Mouse (Mus musculus) erythroblast, adult 5-6 weeks (primary cell): Measurements from ENCODE around the gene Ift80. TPM values are rescaled to one million over a fixed set of nuclear protein-coding genes. Genes with fewer than 3 reads are reported as not detected.
"Not testable (repeated sequence)": the region's sequence is repeated elsewhere in the genome, so short reads cannot be mapped to it uniquely, and the experiment has no call there.

Source experiments
- ATAC-seq: replicated peaks from 2 replicates; pipeline ENCODE4 v1.8.0; 2016; ENCODE audit warnings: moderate number of reproducible peaks, mild to moderate bottlenecking, moderate TSS enrichment, inconsistent platforms; ENCODE audit not compliant: poor library complexity, low FRiP score, severe bottlenecking
- total RNA-seq, 2 experiments: library from RNA; stranded (forward) in 1 of 2; stranded (reverse) in 1 of 2; fragments of 150-400 nt in 1 of 2; fragments of 200-764, 138-1000 nt in 1 of 2; gene quantifications; 2 replicates each; pipeline versions ENCODE4 v1.2.3 to v1.2.4; 2015 to 2017; ENCODE audit warnings: low replicate concordance in 2 of 2

The Ift80 gene
- total RNA-seq, 2 experiments from 2014 or later, result 50.7 to 79.5 TPM

GRCm38 (mm10) chr3:68941867-68942266 lies 62.5 kb downstream of the Ift80 start:
- ATAC-seq, result no peak

- no peak for ATAC-seq
Observed at GRCm38 (mm10) chr3:68940311-68940710, 64.1 kb downstream of the Ift80 start.

- no peak for ATAC-seq
Observed at GRCm38 (mm10) chr3:68939312-68939711, 65.1 kb downstream of the Ift80 start.

GRCm38 (mm10) chr3:68936709-68937108 lies 67.7 kb downstream of the Ift80 start:
- ATAC-seq, result no peak

GRCm38 (mm10) chr3:68935498-68935897 lies 68.9 kb downstream of the Ift80 start:
- ATAC-seq, result peak; percentile 72; the same call in 1 of the 2 replicates

- ATAC-seq, result no peak
Observed at GRCm38 (mm10) chr3:68934259-68934658, 70.1 kb downstream of the Ift80 start.

GRCm38 (mm10) chr3:68928619-68929018 lies 75.8 kb downstream of the Ift80 start:
- no peak for ATAC-seq

- no peak for ATAC-seq
Observed at GRCm38 (mm10) chr3:68907509-68907908, 96.9 kb downstream of the Ift80 start.

GRCm38 (mm10) chr3:68904902-68905778 lies 99.2 kb downstream of the Ift80 start:
- ATAC-seq, result no peak

- ATAC-seq, result not testable (repeated sequence)
Observed at GRCm38 (mm10) chr3:68902636-68903035, 101.7 kb downstream of the Ift80 start.

GRCm38 (mm10) chr3:68897154-68897553 lies 107.2 kb downstream of the Ift80 start:
- no peak for ATAC-seq

- ATAC-seq, result no peak
Observed at GRCm38 (mm10) chr3:68895426-68895825, 108.9 kb downstream of the Ift80 start.

GRCm38 (mm10) chr3:68886845-68887244 lies 117.5 kb downstream of the Ift80 start:
- ATAC-seq, result no peak

GRCm38 (mm10) chr3:68874079-68874478 lies 130.3 kb downstream of the Ift80 start:
- ATAC-seq, result no peak

- no peak for ATAC-seq
Observed at GRCm38 (mm10) chr3:68870568-68870950, 133.8 kb downstream of the Ift80 start.

GRCm38 (mm10) chr3:68869691-68870567 lies 134.4 kb downstream of the Ift80 start:
- ATAC-seq, result no peak

- no peak for ATAC-seq
Observed at GRCm38 (mm10) chr3:68869211-68869690, 135.1 kb downstream of the Ift80 start, which contains the start of gene 1110032F04Rik. Gene 1110032F04Rik, plus strand, starts transcription at chr3:68869586.

GRCm38 (mm10) chr3:68852414-68852813 lies 152.0 kb downstream of the Ift80 start:
- ATAC-seq, result no peak

- ATAC-seq, result no peak
Observed at GRCm38 (mm10) chr3:68848323-68848722, 156.0 kb downstream of the Ift80 start.

GRCm38 (mm10) chr3:68844025-68844424 lies 160.3 kb downstream of the Ift80 start:
- no peak for ATAC-seq
